Mouse (Mus musculus): ENCODE data around the gene Uncx. TPM values are rescaled to one million over a fixed set of nuclear protein-coding genes. Genes with fewer than 3 reads are reported as not detected.

Gene Uncx
- total RNA-seq, 2 experiments from 2014 or later = 0.19 to 0.27 TPM

DNA sequence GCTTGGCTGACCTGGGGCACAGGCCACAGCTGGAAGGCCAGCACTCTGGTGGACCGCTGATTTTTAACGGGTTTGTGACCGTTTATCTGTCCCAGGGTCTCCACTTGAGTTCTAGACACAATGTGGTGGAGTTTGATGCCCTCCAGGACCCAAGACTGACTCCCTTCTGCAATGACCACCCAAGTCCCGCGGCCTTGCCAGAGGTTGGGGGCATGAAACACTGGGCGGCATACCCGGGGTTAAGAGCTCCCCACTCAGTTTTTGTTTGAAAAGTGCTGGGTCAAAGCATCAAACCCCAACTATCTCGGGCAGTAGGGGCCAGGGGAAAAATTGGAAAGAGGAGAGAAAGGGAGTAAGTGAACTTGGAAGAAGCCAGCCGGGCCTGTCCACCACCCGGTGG lies 13.8 kb downstream of the Uncx start:
- intact Hi-C loops (cut with DNase I) = no loop called here
- Histone ChIP-seq H3K4me3 (no peak overlapping the region), H3K27ac (no peak overlapping the region)
- DNase-seq (ENCODE audit: extremely low spot score in 1 of 2, low spot score in 2 of 2) = no peak
- TF ChIP-seq CTCF (IDR thresholded peaks at IDR 0.05) = no peak

DNA sequence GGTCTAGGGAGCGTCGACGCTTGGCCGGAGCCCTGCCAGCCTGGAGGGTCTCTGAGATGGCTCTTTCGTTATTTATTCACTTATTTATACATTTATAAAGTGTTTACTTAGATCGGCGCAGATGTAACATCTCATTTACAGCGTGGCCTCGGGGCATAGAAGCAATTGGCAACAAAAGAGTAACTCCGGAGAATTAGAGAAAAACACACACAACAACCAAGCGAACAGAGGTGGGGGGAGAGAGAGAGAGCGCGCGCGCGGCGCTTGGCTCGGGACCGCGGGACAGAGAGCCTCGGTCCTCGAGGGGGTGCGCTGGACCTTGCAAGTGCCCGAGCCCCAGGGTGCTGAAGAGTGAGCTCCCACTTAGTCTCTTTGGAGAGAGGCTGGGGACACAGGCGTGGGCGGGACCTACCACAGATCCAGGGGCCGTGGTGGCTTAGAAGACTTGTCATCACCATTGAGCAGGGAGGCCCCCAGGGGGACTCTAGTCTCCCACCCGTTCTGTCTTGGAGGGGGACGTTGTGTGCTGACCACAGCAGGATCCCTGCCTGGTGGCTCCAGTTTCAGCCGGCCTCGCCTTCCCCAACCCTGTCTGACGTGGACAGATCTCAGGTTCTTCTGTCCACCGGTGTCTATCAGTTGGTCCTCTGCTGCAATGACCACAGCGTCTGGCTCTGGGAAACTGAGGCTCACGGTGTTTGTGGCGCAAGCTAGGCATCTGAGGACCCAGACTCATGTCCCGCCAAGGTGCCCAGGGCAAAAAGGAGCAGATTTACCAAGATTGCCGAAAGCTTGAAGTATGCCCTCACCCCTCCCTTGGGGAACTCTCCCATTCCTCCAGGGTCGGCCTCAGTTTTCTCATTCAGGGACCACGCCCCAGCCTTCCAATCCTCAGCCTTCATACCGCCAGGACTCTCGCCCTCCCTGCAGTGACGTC lies 14.5 kb downstream of the Uncx start:
- no peak for TF ChIP-seq CTCF (IDR thresholded peaks at IDR 0.05)
- DNase-seq (ENCODE audit: extremely low spot score in 1 of 2, low spot score in 2 of 2) = no peak
- intact Hi-C loops (cut with DNase I) = no loop called here
- Histone ChIP-seq H3K27ac (no peak overlapping the region), H3K4me3 (no peak overlapping the region)

DNA sequence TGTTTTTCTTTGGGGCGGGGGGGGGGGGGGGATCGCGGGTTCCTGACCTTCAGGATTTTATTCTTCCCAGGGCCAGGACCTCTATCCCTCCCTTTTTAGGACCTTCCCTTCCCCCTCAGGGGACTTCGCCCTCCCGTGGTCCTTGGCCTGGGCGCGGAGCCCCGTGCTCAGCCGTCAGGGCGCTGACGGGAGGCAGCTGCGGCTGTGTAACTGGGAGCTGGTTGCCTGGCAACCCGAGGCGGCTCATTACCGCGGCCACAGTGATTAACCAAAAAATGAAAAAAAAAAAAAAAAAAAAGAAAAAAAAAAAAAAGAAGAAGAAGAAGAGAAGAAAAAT lies 15.1 kb downstream of the Uncx start:
- DNase-seq (ENCODE audit: extremely low spot score in 1 of 2, low spot score in 2 of 2) = peak in 1 of 2 experiments; percentile 33
- H3K4me3 ChIP-seq = no peak overlapping the region
- no peak for TF ChIP-seq CTCF (IDR thresholded peaks at IDR 0.05)
- H3K27ac ChIP-seq = no peak overlapping the region
- intact Hi-C loops (cut with DNase I) = no loop called here

DNA sequence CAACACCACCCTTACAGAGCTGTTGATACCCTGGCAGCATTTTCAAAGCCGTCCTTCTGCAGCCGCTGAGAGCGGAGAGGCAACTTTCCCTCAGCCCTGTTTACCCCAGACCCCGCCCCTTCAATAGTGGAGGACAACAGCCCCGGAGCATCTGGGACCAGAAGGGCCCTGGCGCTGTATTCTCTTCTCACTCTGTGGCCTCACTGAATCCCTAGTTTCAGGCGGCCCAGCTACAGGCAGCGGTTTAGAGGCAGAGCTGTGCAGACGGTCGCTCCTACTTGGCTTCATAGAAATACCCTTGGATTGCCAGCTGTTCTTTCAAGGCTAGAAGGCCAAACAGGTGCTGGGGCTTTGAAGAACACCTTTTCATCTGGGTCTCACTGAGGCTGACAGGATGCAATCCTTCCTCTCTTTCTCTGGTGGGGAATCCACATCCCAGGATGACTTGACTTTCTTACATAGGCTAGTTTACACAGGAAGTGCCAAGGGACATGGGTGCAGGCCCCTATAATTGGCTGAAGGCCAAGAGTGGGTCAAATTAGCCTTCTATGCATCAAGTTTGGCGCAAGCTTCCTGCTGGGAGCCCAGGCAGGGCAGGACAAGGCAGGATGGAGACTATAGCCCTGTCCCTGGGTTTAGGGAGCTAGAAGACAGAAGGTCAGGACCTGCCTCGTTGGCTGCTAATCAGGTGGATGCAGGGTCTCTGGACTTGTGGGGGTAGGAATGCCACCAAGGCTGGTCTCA lies 15.8 kb downstream of the Uncx start:
- no peak for DNase-seq (ENCODE audit: extremely low spot score in 1 of 2, low spot score in 2 of 2)
- no peak for TF ChIP-seq CTCF (IDR thresholded peaks at IDR 0.05)
- intact Hi-C loops (cut with DNase I) = no loop called here
- H3K27ac ChIP-seq = no peak overlapping the region
- H3K4me3 ChIP-seq = no peak overlapping the region

DNA sequence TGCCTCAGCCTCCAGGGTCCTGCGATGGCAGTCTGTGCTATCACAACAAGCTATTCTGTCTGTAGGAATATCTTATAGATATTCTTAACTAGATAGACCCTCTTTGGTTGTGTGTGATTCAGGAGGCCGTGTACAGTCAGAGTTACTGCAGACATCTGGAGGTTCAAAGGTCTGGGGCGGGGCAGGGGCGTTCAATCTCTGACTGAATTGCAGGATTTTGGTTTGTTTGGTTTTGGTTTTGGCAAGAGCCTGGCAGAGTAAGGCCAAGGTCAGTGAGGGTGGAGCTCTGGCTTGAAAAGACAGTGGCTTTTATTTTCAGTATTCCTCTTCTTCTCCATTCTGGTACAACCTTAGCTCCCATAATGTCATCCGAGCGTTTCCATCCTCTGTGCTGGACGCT lies 16.5 kb downstream of the Uncx start:
- Histone ChIP-seq H3K27ac (no peak overlapping the region), H3K4me3 (no peak overlapping the region)
- TF ChIP-seq CTCF (IDR thresholded peaks at IDR 0.05) = no peak
- intact Hi-C loops (cut with DNase I) = no loop called here
- DNase-seq (ENCODE audit: extremely low spot score in 1 of 2, low spot score in 2 of 2) = no peak

DNA sequence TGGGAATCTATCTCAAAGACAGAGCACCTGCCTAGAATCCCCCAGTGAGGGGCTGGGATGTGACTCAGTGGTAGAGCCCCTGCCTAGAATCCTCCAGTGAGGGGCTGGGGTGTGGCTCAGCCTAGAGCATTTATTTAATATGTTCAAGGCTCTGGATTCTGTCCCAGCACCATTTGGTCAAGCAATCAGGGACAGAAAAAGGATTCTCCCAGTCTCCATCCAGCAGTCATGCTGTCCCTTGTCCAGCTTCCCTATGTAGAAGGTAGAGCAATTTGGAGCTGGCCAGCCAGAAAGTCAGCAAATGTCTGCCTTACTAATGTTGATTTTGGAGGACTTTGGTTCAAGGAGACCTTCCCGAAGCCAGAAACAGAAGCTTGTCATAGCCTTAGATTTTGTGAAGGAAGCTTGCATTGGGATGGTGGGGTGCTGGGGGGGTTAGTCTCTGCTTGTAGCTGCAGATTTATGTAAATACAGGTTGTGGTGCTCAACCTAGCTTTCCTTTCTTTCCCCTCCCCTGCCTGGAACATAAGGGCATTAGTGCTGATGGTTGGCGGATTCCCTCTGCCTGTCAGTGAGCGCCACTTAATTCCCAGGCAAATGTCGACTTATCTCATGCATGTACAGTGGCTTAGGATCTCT lies 18.2 kb downstream of the Uncx start:
- TF ChIP-seq CTCF (IDR thresholded peaks at IDR 0.05) = no peak
- intact Hi-C loops (cut with DNase I) = no loop called here

DNA sequence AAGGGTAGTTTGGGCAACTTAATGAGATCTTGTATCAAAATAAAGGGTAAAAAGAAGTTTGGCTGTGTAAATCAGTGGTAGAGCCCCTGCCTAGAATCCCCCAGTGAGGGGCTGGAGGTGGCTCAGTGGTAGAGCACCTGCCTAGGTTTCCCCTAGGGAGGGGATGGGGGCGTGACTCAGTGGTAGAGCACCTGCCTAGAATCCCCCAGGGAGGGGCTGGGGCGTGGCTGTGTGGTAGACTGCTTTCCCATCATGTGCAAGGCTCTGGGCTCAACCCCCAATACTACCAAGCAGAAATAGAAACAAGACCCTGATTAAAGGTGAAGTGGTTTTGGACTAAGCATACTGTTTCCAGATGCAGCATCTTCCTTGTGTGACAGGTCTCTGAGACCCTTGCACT lies 21.4 kb downstream of the Uncx start:
- intact Hi-C loops (cut with DNase I) = no loop called here
- DNase-seq (ENCODE audit: extremely low spot score in 1 of 2, low spot score in 2 of 2) = no peak
- TF ChIP-seq CTCF (IDR thresholded peaks at IDR 0.05) = no peak
- no peak overlapping the region for H3K4me3 ChIP-seq
- H3K27ac ChIP-seq = no peak overlapping the region

More for the DNA sequence above, 18.2 kb downstream of the Uncx start:
- no peak overlapping the region for H3K27ac ChIP-seq
- H3K4me3 ChIP-seq = no peak overlapping the region
- no peak for DNase-seq (ENCODE audit: extremely low spot score in 1 of 2, low spot score in 2 of 2)

DNA sequence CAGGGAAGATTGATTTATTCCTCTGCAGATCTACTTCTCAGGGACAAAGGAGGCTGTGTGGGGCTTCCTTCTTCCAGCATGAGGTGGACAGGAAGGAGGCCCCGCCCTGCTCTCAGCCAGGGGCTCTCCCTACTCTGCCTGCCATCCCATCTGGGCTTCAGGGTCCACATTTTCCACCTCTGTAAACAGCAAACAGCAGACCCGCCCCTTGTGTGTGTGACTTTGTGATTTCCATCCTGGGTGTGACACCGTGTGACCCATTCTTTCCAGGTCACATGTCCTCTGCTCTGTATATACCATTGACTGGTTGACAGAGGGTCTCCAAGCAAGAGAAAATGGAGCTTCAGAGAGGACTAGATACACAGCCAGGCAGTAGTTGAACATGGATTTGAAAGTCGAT lies 22.2 kb downstream of the Uncx start:
- no peak for TF ChIP-seq CTCF (IDR thresholded peaks at IDR 0.05)
- Histone ChIP-seq H3K4me3 (no peak overlapping the region), H3K27ac (no peak overlapping the region)
- no peak for DNase-seq (ENCODE audit: extremely low spot score in 1 of 2, low spot score in 2 of 2)
- intact Hi-C loops (cut with DNase I) = no loop called here

DNA sequence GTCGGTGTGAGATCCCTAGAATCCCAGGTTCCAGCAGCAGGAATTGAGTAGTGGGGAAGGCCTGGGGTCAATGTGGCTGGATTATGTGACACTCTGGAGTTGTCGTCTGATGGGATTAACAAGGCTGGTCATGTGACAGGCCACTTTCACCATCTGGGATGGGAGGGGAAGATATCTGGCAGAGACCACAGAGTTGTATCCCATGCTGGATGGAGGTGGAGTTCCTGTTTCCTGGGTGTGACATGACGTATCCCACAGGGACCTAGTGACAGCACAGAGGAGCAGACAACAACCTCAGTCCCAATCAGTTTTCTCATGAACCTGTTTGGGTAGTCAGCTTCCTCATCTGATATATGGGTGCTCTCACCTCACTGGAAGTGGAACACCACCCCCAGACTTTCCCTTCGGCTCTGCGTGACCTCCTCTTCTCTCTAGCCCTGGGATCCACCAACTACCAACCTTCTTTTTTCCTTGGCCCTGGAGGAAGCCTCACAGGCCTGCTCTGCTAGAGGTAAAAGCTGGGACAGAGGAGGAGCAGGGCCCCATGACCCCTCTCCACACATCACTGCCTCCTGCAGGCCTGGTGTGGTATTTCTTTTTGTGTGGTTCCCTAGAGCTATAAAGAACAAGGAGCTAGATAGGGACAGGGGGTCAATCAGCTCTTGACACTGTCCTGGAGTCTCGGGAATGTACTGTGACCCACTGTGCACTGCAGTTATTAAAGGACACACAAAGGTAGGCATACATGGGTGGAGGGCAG lies 23.5 kb downstream of the Uncx start:
- no peak for DNase-seq (ENCODE audit: extremely low spot score in 1 of 2, low spot score in 2 of 2)
- intact Hi-C loops (cut with DNase I) = no loop called here
- Histone ChIP-seq H3K27ac (no peak overlapping the region), H3K4me3 (no peak overlapping the region)
- no peak for TF ChIP-seq CTCF (IDR thresholded peaks at IDR 0.05)

DNA sequence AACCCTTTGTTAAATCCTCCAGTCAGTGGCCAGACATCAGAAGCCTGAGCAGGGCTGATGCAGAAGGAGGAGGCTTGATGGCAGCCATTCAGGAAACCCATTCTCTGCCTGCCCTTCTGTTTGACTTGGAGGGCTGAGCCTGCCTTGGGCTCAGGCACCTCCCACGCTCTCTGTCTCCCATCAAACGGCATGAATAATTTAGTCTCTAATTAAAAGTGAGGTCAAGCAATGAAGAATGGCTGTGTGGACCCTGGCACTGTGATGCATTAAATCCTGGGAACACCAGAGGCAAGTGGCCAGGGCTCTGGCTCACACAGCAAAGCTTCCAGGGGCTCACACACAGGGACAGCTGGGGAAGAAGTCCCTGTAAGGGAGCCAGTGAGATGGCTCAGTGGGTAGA lies 24.8 kb downstream of the Uncx start:
- no peak for DNase-seq (ENCODE audit: extremely low spot score in 1 of 2, low spot score in 2 of 2)
- H3K27ac ChIP-seq = no peak overlapping the region
- TF ChIP-seq CTCF (IDR thresholded peaks at IDR 0.05) = no peak
- H3K4me3 ChIP-seq = no peak overlapping the region
- intact Hi-C loops (cut with DNase I) = no loop called here

DNA sequence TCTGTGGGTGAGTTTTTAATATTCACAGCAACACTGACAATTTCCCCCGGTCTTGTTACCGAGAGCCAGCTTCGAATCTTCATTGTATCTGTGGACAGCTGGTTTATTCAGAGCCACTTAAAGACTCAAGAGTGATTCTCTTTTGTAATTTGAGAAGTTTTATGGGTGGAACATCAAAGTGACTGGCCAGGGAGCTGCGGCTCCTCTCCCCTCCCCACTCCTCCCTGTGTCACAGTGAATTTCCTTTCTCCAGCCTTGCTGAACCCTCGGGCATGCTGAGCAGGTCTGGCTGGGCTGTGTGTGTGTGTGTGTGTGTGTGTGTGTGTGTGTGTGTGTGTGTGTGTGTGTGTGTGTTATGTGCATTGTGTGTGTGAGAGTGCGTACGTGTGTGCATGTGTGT lies 29.2 kb downstream of the Uncx start:
- TF ChIP-seq CTCF (IDR thresholded peaks at IDR 0.05) = no peak
- intact Hi-C loops (cut with DNase I) = no loop called here
- H3K4me3 ChIP-seq = no peak overlapping the region
- no peak for DNase-seq (ENCODE audit: extremely low spot score in 1 of 2, low spot score in 2 of 2)
- H3K27ac ChIP-seq = no peak overlapping the region

Measured in left cerebral cortex, adult 2 months (tissue).